Mouse (Mus musculus): ENCODE results near the gene Sbno2.

Gene Sbno2

DNA sequence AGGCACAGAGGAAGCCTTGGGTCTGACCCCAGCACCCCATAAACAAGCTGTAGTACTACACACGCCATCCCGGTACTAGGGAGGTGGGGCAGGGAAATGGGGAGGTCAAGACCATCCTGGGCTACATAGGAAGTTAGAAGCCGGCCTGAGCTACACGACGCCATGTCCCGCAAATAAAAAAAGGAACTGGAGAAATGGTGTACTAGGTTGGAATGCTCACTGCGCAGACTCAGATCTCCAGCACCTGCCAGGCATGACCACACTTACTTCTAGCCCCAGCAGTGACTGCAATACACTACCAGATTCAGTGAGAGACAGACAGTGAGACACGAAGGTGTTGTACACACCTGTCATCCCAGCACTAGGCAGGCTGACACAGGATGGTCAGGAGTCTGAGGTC is 17.9 kb downstream of the Sbno2 start:
- no peak for DNase-seq

DNA sequence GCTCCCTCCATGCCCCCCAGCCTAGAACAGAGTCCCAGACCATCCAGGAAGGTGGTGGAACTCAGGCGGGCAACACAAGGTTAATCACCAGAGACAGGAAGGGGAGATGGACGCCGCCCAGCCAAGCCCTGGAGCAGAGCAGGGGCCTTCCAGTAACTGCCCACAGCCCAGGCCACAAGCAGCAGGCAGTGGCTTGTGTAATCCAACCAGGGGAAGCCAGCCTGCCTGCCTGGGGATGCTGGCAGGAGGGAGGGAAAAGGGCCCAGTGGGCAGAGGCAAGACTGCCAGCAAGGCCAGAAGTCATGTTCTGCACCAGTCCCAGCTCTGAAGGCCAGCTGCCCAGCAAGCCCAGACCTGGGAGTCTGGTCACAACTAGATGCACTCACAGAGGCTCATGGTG is 18.5 kb downstream of the Sbno2 start:
- no peak for DNase-seq

DNA sequence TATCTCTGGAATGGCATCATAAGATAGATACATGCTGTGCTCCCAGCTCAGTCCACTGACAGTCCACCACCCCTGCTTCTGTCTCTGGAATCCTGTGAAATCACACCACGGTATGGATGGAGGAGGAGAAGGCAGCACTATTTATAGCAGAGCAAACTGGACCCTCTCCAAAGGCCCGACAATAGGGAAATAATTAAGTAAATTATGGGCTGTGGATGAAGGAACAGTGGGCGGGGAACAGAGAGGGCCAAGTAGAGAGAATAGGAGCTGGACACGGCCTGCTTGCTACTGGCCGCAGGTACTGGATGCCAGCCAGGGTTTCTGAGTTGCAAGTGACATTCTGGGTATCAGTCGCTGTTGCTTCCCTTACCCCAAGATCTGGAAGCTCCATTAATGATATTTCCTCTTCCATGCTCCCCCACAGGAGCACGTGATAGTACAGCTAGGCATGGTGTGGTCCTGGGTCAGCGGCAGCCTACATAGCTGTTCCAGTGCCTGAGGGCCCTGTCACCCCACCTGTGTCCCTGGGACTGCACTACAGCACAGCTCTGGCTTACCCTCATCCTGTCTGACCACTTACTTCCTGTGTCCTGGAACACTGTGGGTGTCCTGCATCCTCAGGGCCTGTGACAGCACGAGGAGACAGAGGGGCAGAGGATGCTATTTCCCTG is 20.4 kb downstream of the Sbno2 start:
- DNase-seq, result peak; percentile 63

DNA sequence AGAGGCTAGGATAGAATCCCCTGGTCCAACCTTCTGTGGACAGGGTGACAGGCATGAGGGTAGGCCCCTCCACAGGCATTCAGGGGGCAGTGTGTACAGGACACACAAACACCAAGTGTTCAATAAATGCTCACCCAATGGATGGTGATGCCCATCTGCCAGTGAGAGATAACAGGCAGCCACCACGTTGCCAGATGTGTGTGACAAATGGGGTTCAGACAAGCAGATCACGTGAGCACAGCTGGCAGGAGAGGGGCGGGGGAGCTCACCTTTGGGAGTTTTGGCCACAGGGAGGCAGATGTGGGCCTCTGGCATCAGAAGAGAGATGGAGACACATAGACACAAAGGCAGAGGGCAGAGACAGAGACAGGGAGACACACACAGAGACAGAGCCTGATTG is 24.3 kb downstream of the Sbno2 start:
- no peak for DNase-seq

DNA sequence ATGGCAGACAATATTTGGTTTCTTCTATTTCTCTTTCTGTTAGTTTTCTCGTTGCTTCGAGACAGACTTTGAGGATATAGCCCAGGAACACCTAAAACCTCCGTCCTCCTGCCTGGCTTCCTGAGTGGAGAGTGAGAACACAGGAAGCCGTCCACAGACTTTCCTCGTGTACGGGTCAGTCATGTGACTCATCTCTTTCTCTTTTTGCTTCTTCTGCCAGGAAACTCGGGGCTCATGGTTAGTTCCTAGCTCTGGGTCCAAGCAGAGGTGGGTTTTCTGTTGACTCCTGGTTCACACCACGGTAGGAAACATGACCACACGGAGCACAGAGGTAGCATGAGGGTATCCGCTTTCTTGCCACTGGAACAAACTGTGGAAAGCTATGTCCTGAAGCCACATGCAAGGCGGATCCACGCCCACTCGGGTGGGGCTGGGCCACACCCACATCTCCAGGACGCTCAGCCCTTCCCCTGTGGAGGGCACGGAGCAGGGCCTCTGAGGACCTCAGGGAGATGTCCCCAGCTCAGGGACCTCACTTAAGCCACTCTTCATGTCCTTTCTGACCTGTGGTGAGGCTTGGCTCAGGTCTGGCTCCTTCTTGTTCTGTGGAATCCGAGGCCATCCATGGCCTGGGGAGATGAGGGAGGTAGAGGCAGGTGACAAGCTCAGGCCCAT is 24.8 kb downstream of the Sbno2 start:
- no peak for DNase-seq

DNA sequence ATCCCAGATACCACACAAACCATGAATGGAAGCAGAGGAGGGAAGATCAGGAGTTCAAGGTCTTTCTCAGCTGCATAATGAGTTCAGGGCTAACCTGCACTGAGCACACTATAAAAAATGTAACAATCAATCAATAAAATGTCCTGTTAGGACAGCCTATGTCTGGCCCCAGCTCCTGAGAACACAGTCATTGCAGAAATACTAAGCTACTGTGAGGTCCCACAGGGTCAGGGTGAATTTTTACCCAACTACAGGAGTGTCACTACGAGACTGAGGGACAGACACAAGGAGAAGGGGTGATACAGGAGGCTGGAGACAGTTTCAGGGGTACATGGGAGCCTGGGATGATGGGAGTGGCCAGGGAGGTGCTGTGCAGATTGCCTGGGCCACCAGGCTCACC is 27.0 kb downstream of the Sbno2 start:
- no peak for DNase-seq

DNA sequence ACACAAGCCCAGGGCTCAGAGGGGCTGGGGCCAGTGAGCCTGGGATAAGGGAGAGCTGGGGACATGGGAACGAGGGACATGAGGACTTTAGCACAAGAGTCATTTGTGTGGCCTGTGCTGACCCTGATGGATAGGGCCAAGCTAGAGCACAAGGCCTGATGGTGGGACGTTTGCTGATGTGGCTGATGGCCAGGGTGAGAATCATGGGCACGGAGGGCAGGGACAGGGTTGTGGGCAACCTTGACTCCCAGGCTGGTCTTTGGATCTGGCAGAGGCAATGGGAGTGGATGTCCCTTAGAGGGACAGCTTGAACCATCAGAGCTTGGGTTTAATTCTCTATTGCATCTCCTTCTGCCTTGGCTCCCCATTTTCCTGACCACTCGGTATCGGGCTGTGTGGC is 28.1 kb downstream of the Sbno2 start:
- no peak for DNase-seq

DNA sequence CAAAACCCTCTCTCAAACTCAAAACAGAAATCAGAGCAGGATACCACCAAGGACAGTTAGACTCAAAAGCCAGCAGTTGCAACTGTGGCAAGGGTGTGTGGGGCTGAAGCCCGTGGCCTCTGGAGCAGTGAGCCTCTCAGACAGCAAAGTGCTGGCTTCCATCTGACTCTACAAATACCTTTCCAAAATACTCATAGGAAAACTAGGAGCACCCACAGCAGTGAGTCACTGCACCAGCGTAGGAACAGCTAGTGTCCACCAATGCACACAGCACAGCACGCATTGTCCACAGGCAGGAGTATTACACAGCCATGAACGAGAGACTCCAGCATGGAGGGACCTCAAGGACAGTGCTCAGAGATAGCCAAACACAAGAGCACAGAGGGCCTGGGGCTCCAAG is 29.0 kb downstream of the Sbno2 start:
- DNase-seq, result no peak

DNA sequence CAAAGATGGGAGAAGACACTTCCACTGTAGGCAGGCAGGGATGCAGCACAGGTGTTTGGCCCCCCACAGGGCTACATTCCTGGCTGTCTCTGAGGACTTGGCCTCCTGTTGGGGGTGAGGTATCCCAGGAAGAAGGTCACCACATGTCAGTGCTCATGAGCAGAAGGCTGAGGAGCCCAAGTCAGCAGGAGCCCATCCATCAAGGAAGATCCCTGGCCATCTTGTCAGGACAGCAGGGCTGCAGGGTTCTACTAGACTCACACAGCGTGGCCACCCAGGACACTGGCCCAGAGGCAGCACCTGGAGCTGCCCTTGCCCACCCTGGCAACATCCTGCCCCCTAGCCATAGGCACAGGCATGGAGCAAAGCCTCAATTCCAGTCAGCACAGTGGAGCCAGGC is 29.4 kb downstream of the Sbno2 start:
- DNase-seq, result no peak

DNA sequence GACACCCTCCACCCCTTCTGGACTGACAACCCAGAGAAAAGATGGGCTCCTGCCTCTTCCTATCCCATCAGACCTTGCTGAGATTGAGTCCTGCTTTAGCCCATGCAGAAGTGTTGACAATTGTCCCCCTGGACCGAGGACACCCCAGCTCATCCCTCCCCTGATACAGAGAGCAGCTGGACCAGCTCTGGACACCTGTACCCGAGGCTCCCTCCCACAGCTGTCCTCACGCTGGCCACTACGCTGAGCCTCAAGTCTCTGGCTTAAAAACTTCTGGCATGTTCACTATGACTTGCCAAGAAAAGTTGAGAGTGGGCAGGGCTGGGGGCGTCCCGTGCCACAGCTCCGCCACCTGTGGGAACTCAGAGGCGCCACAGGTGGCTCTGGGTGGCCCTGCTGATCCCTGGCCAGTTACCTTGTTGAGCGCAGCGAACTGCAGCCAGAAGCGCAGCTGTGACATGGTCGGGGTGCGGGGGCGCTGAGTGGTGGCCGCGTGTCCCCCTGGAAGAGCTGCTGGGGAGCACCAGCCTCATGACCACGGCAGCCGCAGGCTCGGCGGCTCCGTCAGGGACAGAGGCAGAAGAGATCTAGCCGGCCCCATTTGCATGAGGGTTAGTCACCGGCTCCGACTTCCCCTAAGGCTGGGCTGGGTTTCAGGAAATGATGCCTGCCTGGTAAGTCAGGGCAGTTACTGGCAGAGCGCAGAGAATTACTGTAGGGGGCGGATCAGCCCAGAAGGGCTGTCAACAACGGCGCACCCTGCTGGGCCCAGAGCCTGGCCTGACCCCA is 30.4 kb downstream of the Sbno2 start:
- DNase-seq, result peak; percentile 72

DNA sequence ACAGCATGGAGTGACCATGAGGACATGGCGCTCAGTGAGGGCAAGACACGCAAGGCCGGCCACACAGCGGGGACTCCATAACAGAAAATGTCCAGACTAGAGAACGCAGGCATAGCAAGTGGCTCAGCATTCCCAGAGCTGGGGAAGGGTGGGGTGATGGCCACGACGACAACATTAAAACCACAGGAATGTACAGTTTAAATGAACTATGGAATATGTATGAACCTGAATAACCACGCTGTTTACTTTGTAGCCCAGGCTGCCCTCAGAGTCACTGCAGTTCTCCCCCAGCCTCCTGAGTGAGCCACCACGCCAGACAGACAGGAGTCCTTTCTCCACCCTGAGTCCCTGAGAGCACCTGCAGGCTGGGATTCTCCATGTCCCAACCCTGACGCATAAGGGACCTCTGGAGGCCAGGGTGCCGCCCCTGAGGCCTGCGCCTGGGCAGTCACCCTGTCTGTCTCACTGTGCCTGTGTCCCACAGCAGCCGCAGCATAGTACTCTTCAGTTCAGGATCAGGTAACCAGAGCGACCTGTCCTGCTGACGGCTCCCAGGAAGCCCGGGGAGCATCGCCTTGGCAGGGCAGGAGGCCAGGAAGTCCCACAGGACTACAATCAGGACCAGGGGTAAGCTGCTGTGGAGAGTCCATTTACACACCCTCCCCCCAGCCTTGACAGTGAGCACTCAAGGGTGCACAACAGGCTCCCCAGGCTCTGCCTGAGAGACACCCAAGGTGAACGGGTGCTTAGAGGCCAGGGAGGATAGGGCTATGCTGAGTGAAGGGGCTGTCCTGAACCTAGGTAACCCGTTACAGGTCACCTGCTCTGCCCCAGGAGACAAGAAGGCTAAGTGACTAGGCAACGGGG is 32.5 kb downstream of the Sbno2 start:
- peak; percentile 68 for DNase-seq

DNA sequence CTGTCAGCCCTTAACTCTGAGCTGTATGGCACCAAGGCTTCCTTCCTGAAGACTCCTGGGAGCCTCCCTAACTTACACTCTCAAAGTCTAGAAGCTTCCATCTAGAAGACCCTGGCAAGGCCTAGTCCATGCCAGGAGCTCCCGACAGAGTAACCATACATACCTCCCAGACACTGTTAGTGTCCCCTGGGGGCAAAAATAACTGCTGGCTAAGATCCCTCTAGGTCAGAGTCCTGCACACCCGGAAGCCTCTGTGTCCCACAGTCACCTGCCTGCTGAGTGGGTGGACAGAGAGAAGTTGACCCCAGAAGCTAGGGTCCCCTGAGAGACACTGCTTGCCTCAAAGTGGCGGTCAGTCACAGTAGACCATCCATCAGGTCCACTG is 33.9 kb downstream of the Sbno2 start:
- peak; percentile 67 for DNase-seq

DNA sequence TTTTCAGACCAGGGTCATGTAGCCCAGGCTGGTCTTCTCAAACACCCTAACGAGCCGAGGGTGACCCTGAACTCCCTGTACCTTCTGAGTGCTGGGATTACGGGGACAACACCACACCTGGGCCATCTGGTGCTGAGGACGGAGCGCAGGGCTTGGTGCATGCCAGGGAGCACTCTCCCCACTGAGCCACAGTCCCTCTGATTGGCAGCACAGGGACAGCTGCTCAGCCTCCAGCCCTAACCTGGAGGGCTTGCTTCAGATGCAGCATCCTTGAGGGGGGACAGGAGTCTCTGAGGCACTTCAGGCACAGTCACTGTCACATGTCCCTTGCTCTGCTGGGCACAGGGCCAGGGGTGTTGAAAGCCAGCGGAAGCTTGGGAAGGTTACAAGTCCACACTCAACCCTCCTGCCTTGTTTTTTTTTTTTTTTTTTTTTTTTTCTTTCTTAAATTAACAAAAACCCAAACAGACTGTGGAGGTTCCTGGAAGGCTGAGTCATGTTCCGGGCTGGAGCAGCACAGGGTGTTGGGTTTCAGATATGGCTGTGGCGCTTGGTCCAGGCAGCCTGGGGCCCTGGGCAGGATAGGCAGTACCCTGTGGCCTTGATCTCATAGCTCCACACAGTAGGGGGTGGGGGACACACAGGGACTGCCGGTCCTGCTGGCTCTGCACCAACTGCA is 34.4 kb downstream of the Sbno2 start:
- peak; percentile 89 for DNase-seq

DNA sequence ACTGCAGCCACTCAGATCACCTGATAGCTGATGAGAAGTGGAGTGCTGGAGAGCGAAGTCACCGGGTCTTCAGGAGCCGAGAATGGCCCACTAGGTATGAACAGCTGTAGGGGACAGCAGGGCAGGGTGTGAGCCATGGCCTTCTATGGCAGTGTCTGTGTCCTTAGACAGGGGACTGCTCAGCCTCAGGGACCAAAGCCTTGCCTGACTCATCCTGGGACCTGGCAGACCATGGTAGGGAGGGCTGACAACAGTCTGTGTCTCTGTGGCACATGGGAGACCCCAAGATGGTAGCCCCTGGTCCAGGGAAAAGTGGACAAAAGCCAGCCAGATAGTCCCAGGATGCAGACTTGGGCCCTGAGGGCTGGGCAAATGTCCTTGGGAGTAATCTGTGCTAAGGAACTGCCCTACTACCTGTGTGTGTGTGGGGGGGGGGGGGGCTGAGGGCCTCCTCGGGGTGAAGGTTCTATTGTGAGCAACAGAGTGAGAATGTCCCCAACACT is 35.4 kb downstream of the Sbno2 start:
- DNase-seq, result no peak

DNA sequence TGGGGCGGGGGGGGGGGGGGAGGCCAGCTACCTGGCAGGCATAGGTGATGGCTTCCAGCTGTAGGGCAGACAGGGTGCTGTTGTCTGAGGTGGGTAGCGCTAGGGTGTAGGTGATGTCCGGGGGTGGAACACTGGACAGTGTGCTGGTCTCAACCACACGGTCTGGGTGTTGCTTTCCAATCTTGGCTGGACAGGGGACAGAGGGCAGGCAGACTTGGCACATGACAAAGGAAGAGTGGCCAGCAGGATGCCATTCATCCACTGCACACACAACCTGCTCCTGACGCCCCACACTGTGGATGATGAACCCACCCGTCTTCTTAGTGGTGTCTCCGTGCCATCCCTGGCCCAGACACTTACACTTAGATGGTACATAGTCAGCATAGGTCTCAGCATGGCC is 36.1 kb downstream of the Sbno2 start:
- no peak for DNase-seq

DNA sequence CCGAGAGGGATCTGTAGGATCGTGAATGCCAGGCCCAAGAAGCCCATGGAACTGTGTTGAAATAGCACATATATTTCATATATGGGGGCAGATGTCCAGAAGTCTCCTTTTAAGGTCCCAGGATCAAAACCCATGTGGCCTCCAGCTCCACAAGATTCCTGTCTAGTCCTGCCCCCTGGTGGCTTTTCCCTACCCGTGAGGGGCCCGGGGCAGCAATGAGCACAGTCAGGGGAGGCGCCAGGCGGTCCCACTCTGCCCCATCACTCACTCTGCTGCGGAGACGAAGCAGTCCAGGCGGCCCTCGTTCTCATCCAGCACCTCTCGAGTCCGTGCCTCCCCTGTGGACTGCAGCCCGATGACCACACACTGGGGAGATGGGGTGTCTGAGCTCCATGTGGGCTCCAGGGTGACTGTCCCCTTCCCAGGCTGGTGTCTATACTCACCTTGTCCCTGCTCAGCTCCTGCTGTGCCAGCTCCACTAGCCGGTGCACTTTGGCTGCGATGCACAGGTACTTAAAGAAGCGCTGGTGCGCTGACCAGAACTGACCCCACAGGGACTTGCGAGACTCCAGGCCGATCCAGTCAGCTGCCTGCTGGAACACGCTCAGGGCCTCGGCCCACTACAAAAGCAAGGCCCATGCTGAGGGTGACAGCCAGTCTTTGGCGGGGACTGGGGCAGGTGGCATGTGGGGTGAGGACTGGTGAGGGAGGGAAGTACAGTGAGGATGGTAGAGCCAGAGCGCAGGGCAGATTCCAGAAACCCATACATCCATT is 41.3 kb downstream of the Sbno2 start:
- no peak for DNase-seq

DNA sequence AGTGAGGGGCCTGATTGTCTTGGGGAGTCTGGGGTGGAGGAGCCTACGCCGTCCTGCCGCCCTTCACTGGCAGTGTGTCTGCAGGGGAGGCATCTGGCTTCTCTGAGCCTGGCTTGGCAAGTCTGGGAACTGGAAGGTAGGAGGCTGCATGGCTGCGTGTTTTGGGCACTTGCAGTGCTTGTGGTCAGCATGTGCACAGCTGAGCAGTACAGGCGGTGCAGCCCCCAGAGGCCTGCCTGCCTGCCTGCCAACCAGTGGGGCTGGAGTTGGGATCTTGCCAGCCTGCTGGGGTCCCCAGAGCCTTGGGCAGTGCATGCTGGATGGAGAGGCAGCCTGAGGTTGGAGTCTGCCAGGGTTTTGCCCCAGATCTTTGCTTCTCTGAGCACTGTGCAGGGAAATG is 42.3 kb downstream of the Sbno2 start:
- DNase-seq, result no peak

DNA sequence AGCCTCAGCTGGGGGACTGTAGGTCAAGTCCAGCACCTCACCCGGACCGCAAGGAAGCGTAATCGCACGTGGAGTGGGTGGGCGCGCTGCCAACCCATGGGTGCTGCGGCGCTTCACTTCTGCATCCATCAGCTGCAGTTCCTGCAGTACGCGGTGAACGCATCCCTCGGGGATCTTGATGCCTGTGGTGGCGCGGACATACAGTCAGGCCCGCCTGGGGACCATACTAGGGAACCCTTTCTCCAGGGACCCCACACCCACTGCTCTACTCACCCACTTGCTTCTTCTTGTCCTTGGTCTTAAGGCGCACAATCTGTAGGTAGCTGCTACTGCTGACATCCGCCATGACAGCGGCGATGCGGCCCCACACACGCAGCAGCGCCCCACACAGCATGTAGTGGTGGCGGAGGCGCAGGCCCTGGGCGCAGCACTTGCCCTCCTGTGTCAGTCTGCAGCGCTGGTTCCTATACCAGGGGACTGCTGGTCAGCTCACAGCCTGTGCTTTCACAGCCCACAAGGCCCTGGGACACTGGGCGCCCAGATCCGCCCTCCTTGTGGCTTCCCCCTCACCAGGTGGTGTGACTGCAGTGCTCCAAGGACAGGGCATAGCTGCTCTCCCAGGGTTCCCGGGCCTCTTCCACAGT is 47.6 kb downstream of the Sbno2 start:
- DNase-seq, result no peak

DNA sequence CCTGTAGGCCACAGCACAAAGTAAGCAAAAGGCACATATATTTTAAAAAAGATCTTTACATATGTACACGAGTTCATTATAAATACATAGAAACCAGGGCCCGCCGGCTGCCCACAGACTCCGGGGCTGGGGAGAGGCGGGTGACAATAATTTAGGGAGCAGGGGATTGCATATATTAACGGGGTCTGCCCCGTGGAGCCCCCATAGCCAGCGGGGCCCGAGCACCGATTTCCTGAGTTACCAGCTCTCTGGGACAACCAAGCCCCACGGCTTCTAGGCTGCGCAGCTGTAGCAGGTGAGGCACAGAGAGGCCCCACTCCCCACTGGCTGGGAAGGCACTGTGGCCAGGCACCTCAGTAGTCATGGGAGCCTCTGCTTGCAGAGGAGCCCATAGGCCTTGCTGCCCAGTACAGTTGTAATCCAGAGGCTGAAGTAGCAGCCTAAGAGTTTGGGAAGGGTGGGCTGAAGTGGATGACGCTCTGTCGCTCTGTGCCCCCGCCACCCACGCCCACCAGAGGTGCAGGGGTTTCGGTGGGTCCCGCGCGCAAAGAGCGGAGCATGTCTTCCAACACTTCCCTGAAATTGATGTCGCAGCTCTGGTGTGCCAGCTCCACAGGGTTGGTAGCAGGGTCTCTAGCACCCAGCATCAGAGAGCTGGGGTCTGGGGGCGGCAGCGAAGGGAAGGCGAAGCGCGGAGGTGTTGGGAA is 48.2 kb downstream of the Sbno2 start:
- DNase-seq, result no peak

DNA sequence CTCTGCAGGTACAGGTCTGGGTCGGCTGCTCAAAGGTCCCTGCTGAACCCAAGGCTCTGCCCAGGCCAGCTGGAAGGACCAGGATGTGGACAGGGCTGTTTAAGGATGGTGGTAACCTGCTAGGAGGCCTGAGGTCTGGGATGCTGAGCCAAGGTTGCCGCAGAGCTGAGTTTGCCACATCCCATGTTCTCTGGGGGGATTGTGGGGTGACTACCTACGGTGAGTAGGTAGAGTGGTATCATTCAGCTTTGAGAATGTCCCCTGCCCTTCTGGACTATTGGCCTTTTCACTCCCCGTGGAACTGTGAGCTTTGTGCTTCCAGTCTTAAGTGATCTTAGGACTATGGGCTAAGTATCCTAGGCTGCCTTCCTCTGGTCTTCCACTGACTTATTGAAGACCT is 48.9 kb downstream of the Sbno2 start:
- no peak for DNase-seq

Measured in kidney, adult 11 months (tissue).